Mouse (Mus musculus): ENCODE results near the gene Ttc27.

DNA sequence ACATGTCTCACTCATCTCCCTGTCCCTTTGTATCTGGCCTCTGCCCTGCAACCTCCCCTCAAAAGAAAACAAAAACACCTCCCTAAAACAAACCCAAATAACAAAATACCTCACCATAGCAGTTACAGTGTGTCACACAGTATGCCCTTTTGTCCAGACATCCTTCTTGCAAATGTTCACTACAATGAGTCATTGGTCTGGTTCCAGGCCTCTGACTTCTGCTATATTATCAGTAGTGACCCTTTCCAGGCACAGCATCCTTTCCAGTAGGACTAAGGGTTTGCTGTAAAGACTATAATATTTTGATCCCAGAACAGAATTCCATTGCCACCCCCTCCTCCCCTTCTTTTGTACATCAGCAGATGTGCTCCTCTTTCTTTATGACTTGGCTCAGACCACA, 64.4 kb downstream of the Ttc27 start:
- TF ChIP-seq POLR2A (IDR thresholded peaks at IDR 0.05; ENCODE audit: insufficient read depth, low read length), result no peak
- TF ChIP-seq EP300 (IDR thresholded peaks at IDR 0.05; ENCODE audit: insufficient read depth, low read depth, low read length), result no peak
